Mouse (Mus musculus) telencephalon, adult 2 months (tissue): ENCODE measurements around the gene Ttll7.

Experiments used
- DNase-seq: peaks from one replicate; pipeline ENCODE4 v3.0.0-alpha.2; 2011; ENCODE audit warnings: low read depth, low spot score

Ttll7 gene

DNA sequence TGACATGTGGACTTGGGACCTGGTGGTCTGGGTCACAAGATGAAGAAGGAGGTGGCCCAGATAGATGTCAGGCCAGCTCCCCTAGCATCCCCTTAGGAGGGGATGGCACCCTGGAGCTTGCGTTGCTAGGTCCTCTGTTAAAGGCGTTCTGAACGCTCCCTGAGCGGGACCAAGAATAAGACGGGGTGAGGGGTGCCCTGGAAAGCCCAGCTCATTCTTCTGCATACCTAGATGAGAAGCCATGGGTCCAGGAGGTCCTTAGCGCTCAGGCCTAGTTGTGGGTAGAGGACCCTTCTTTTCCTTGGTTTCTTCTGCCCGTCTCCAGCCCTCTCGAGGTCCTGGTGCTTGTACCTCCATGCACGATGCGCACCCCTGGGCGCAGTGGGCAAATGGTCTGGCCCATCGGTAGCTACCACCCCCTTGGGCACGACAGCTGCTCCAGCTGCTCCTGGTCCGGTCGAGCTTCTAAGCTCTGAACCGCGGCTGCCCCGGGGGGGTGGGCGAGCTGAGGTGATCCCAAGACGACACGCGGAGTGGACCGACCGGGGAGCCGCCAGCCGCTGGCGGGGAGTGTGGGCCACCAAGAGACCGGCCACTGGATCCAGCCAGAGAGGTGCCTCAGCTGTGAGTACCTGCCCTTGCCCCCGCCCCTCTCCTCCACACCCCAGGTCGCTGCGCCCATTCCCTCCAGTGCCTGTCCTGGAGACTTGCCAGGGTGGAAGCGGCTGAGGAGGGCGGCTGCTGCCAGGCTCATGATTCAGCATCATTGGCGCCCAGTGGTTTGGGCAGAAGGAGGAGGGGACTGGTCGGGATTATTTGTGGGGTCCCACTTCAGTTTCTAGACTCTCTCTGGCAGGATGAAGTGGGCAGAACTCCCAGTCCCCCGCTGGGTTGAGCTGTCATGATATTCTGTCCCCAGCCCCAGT is at the start of gene Ttll7:
TSS of gene Ttll7 (plus strand) at position 402 of the 926 bp plus-strand sequence.
- DNase-seq, result peak; percentile 85

- no peak for DNase-seq
These were observed 39.9 kb upstream of the Ttll7 start for GRCm38 (mm10) chr3:146812041-146812878.

GRCm38 (mm10) chr3:146812901-146813393 is 39.2 kb upstream of the Ttll7 start, which contains the start of gene Prkacb:
Prkacb (minus strand) TSS chr3:146812990.
- peak; percentile 69 for DNase-seq

GRCm38 (mm10) chr3:146813624-146814023 is 38.5 kb upstream of the Ttll7 start:
- DNase-seq, result no peak

- DNase-seq, result no peak
These were observed 31.4 kb upstream of the Ttll7 start for GRCm38 (mm10) chr3:146820718-146821117.

DNA sequence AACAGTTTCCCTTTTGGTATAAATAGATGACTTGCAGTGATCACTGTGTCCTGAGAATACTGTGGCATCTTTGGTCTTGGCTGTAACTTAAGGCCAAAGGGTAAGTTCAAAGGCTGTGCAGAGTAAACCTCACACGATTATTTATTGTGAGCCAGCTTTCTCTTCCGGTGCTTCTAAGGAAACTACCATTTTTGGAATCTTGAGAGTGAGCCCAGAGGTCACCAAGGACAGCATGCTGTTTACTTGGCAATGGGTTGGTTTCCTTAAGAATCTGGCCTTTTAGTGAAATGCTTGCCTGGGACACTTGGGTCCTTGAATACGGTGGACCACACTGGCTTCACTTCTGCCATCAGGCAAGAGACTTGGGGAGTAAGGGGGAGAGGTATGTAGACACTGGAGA is 9.4 kb upstream of the Ttll7 start:
- DNase-seq, result no peak

DNA sequence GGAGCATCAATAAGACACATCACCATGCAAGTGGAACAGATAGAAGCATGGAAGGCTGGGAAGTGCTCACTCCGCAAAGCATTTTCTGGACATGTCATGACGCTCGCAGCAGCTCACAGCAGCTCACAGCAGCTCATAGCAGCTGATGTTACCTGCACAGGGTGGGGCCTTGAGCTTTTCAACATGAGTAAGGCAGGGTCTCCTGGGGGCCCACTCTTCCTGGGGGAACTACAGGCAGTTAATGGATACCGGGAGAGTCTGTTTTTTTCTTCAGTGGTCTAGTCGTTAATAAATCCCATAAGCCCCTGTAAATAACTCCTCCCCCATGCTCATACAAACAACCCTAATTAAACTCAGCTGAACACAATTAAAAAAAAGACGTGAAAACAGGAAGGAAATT is 8.7 kb upstream of the Ttll7 start:
- DNase-seq, result no peak

GRCm38 (mm10) chr3:146846237-146846636 is 5.9 kb upstream of the Ttll7 start:
- DNase-seq, result no peak

DNA sequence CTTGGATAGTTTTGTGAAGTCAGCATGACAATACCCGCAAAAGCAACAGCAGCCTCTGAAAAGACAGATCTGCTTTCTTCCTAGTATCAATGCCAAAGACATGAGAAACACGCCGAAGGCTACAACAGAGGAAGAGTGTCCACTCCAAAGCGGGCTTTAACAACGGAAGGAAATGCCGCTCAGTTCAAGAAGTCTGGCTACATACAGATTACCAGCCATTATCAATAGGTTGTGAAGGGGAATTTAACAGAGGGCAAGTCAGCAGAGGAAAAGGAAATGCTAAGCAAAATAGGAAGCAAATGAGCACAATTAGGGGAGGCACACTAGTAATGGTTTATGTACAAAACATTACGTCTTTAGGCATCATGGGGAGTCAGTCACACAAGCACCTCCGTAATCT is 4.1 kb upstream of the Ttll7 start:
- DNase-seq, result no peak

DNA sequence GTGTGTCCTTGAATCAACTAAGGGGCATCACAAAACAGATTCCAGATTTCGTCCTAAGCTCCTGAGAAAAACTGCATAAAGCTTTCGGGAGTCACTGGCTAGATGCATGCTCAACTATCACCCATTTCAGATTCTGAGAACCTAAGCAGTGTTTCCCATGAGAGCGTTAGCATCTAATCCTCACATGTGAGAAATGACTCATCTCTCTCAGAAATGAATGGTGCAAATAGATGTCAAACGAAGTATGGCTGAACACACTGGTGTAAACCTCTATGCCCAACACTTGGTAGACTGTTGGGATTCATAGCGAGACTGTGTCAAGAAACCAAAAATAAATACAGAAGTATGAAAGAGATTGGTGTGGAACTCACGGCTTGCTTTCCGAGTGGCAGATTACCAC is 2.8 kb upstream of the Ttll7 start:
- DNase-seq, result no peak

- DNase-seq, result no peak
These were observed 2.4 kb downstream of the Ttll7 start for GRCm38 (mm10) chr3:146854473-146855087.

- peak; percentile 68 for DNase-seq
These were observed 5.2 kb downstream of the Ttll7 start for GRCm38 (mm10) chr3:146857373-146857772.

DNA sequence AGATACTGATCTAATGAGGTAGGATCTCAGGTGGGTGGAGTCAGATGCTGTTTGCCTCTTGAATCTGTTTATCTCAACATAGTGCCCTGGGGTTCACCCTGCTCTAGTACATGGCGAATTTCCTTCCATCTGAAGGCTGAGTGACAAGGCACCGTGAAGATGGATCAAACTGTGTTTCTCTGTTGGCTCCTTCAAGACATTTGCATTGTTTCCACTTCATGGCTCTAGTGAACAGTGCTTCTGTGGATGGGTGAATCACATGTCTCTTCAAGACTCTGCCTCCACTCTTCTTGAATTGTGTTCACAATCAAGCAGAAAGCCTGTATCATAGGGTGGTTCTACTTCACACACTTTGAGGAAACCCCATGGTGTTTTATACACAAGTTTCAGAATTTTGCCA is 8.1 kb downstream of the Ttll7 start:
- no peak for DNase-seq

DNA sequence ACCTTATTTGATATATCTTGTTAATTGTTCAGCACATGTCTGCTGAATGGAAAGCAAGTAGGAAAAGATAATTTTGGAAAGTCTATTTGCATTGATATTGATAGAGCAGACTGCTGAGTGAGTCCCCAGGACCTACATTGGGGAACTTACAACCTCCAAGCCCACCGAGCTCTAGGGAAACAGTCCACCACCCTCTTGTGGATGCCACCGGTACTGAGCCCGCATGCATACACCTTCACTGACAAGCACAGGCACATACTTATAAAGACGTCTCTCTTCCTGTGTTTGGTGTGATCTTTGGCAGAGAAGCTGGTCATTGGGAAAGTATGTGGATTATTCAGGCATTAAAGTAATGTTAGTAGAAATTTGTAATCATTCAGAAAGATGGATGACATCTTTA is 14.4 kb downstream of the Ttll7 start:
- no peak for DNase-seq

- no peak for DNase-seq
These were observed 19.8 kb downstream of the Ttll7 start for GRCm38 (mm10) chr3:146871954-146872353.

GRCm38 (mm10) chr3:146875929-146876328 is 23.8 kb downstream of the Ttll7 start:
- DNase-seq, result no peak

GRCm38 (mm10) chr3:146893931-146894330 is 41.8 kb downstream of the Ttll7 start:
- DNase-seq, result no peak

DNA sequence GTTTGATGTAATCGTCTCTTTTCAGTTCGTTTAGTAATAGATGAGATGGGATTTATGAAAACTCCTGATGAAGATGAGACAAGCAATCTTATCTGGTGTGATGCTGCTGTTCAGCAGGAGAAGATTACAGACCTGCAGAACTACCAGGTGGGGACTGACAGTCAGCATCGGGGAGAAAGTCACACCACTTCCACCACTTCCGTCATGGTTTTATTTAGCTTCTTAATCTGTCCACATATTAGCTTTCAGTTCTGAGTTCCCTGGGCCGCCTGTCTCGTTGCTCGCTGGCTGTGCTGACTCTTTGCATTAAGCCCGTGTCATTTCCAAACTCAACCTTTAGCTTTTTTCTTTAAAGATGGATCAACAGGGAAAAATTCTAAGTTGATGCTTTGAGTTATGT is 44.4 kb downstream of the Ttll7 start:
- no peak for DNase-seq

DNA sequence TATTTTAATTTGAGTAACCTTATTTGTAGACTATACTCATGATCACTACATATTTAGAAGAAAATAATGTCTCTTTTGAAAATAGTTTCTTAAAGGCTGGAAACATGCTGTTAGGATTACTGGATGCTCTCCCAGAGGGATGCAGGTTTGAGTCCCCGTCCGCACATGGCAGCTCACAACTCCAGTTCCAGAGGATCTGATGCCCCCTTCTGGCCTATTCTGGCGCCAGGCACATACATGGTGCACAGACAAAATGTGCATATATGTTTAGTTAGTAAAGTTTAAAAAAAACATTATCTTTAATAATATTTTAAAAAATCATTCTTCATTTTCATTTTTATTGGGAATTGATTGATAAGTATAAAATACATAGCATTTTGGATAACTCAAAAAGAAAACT is 47.9 kb downstream of the Ttll7 start:
- DNase-seq, result no peak

DNA sequence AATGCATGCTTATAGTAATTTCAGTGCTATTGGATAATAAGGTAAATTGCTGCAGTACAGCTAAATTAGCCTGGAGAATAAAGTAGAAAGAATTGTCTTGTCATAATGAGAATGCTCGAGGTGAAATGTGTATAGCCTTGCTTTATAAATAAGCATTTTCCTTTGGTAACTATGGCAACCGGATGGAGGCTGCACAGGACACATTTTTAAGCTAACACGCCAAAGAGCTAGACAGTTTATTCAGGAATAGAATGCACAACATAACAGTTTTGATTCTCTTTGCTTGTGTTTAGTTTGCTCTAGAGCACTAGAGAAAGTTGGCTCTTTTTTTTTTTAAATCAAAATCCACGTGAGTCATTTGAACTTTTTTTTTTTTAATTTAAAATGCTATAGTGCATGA is 49.6 kb downstream of the Ttll7 start:
- peak; percentile 49 for DNase-seq

DNA sequence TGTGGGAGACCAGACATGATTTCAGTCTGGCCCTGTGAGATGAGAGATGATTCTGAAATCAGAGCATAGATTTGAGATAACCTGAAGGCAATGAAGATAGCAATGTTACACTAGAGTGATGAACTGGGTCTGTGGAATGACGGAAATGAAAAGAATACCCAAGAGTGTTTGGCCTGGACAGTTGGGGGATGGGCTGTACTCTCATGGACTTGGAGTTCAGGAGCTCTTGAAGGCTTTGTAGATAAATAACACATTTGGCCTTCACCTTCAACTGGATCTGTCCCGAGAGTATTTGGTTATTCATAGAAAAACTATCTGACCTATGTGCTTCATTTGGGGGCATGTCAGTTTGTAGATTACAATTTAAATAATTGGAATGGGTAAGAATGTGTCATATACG is 53.4 kb downstream of the Ttll7 start:
- no peak for DNase-seq

DNA sequence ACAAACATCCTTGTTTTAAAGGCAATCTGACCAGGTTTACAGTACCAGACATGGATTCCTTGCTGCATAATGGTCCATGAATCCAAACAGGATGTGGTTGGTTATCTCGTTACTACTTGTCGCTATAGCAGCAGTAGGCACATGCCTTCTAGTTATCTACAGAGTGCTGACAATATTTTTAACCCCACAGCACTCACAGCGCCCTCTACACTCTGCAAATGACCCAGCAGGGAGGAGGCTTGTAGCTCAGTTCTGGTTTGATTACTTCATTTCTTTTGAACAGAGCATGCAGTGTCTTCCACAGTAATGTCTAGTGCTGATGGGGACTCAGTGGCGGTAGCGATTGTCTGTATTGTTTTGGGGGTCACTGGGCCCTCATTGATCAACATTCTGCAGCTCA is 56.8 kb downstream of the Ttll7 start:
- DNase-seq, result no peak
